Mouse (Mus musculus): ENCODE data around the gene Foxj2. TPM values are rescaled to one million over a fixed set of nuclear protein-coding genes. Genes with fewer than 3 reads are reported as not detected.

The Foxj2 gene
- total and polyA plus RNA-seq, 3 experiments = 1.9 to 5.4 (median 2.5) TPM

- H3K36me3 ChIP-seq (replicated peaks in 1 of 2; ENCODE audit: control insufficient read depth in 1 of 2, insufficient read depth in 1 of 2, low read length in 1 of 2) = no peaks in the 10 kb centered on the region
- TF ChIP-seq BHLHE40 (IDR thresholded peaks at IDR 0.05; ENCODE audit: low read depth, low read length) = no peak
- dilution Hi-C loops (cut with MboI; ENCODE audit: extremely low pct_ligation_motif_present, extremely low pct_unique_long_range_greater_than_20kb, low sequenced_read_pairs) = no loop called here
Observed at GRCm38 (mm10) chr6:122869846-122870245, 50.1 kb downstream of the Foxj2 start.

GRCm38 (mm10) chr6:122872800-122873199 is 53.1 kb downstream of the Foxj2 start:
- Histone ChIP-seq H3K79me2 (replicated peaks; ENCODE audit: control insufficient read depth, extremely low read depth, insufficient read depth, poor library complexity, severe bottlenecking) (peaks cover 34% of the 10 kb centered on the region), H3K27me3 (replicated peaks) (no peaks in the 10 kb centered on the region), H3K27ac (ENCODE audit: insufficient read depth, low read depth) (peak overlapping the region; percentile 94), H3K4me1 (ENCODE audit: control insufficient read depth in 1 of 2, insufficient read depth in 2 of 2) (peaks cover 18 to 60% of the 10 kb centered on the region in 2 experiments; a peak in 3 of 4 replicates), H3K4me2 (ENCODE audit: insufficient read depth, low read depth, poor library complexity, severe bottlenecking) (peak overlapping the region; percentile 62; the same call in 1 of the 2 replicates), H3K4me3 (replicated peaks in 1 of 3; ENCODE audit: low read depth in 2 of 3, low read length in 2 of 3, poor library complexity in 1 of 3) (no peak overlapping the region), H3K9ac (ENCODE audit: insufficient read depth, low read depth) (peak overlapping the region; percentile 48; the same call in 1 of the 2 replicates), H3K36me3 (replicated peaks in 1 of 2; ENCODE audit: control insufficient read depth in 1 of 2, insufficient read depth in 1 of 2, low read length in 1 of 2) (peaks cover 11 to 21% of the 10 kb centered on the region in 2 experiments), H3K9me3 (replicated peaks; ENCODE audit: low read length) (no peaks in the 10 kb centered on the region)
- peak; percentile 94 for DNase-seq (ENCODE audit: extremely low read depth)
- dilution Hi-C loops (cut with MboI; ENCODE audit: extremely low pct_ligation_motif_present, extremely low pct_unique_long_range_greater_than_20kb, low sequenced_read_pairs) (no loop called here), in situ Hi-C loops (cut with MboI; ENCODE audit: low pct_ligation_motif_present, low pct_unique_long_range_greater_than_20kb, low sequenced_read_pairs) (loop anchor here (5.0 kb wide), 1 partner anchor 65 kb away; no protein-coding TSS in a partner anchor)
- TF ChIP-seq TBP (conservative IDR thresholded peaks at IDR 0.05; ENCODE audit: low read depth, low read length) (peak; percentile 83; the same call in 1 of the 2 replicates), CHD1 (IDR thresholded peaks at IDR 0.05; ENCODE audit: low read depth, low read length) (no peak), JUND (conservative IDR thresholded peaks at IDR 0.05; ENCODE audit: low read depth, low read length) (peak; percentile 93), MAZ (IDR thresholded peaks at IDR 0.05; ENCODE audit: low read depth, low read length) (peak; percentile 82), EP300 (IDR thresholded peaks at IDR 0.05; ENCODE audit: low read length) (peak; percentile 99), RAD21 (IDR thresholded peaks at IDR 0.05; ENCODE audit: low read depth, low read length) (no peak; the same call in 1 of the 2 replicates), BHLHE40 (IDR thresholded peaks at IDR 0.05; ENCODE audit: low read depth, low read length) (peak; percentile 90), SIN3A (IDR thresholded peaks at IDR 0.05; ENCODE audit: low read length) (peak; percentile 71; the same call in 1 of the 2 replicates), MXI1 (IDR thresholded peaks at IDR 0.05; ENCODE audit: low read depth, low read length) (peak; percentile 56; the same call in 1 of the 2 replicates), UBTF (IDR thresholded peaks at IDR 0.05; ENCODE audit: low read depth, low read length) (no peak), IRF4 (IDR thresholded peaks at IDR 0.05; ENCODE audit: low read depth, low read length) (peak; percentile 98), MAFK (IDR thresholded peaks at IDR 0.05; ENCODE audit: insufficient replicate concordance, low read length) (peak; percentile 77), NRF1 (IDR thresholded peaks at IDR 0.05; ENCODE audit: low read depth, low read length) (no peak), TCF12 (IDR thresholded peaks at IDR 0.05; ENCODE audit: low read depth, low read length) (peak; percentile 92), ZKSCAN1 (IDR thresholded peaks at IDR 0.05; ENCODE audit: borderline replicate concordance, low read depth, low read length) (no peak), POLR2AphosphoS2 (IDR thresholded peaks at IDR 0.05; ENCODE audit: low read depth, low read length) (no peak), CTCF (conservative IDR thresholded peaks at IDR 0.05 in 1 of 2, IDR thresholded peaks at IDR 0.05 in 1 of 2; ENCODE audit: low read depth in 2 of 2, low read length in 2 of 2) (no peak), KAT2A (IDR thresholded peaks at IDR 0.05; ENCODE audit: insufficient replicate concordance, low read length) (0 out of 2 replicates have a peak, but pooled peaks have one; percentile 55), MEF2A (IDR thresholded peaks at IDR 0.05; ENCODE audit: borderline replicate concordance, low read depth, low read length) (peak; percentile 100), USF1 (IDR thresholded peaks at IDR 0.05; ENCODE audit: low read depth, low read length) (no peak), MYC (IDR thresholded peaks at IDR 0.05; ENCODE audit: low read depth, low read length) (peak; percentile 85), MAX (IDR thresholded peaks at IDR 0.05; ENCODE audit: low read length) (peak; percentile 60; the same call in 1 of the 2 replicates), ZNF384 (IDR thresholded peaks at IDR 0.05; ENCODE audit: low read depth, low read length) (peak; percentile 95), ZC3H11A (IDR thresholded peaks at IDR 0.05; ENCODE audit: low read depth, low read length) (no peak), POLR2A (IDR thresholded peaks at IDR 0.05; ENCODE audit: low read depth, low read length) (peak; percentile 39; the same call in 1 of the 2 replicates), USF2 (conservative IDR thresholded peaks at IDR 0.05; ENCODE audit: low read depth, low read length) (no peak), ETS1 (conservative IDR thresholded peaks at IDR 0.05; ENCODE audit: low read depth, low read length) (peak; percentile 97), JUN (IDR thresholded peaks at IDR 0.05; ENCODE audit: insufficient read depth, low read depth, low read length) (peak; percentile 100), NELFE (IDR thresholded peaks at IDR 0.05; ENCODE audit: low read depth, low read length) (peak; percentile 44; the same call in 1 of the 2 replicates), HCFC1 (IDR thresholded peaks at IDR 0.05; ENCODE audit: low read depth, low read length) (peak; percentile 41; the same call in 1 of the 2 replicates), E2F4 (IDR thresholded peaks at IDR 0.05; ENCODE audit: insufficient replicate concordance, low read depth, low read length) (peak; percentile 58; the same call in 1 of the 2 replicates), SMC3 (IDR thresholded peaks at IDR 0.05; ENCODE audit: low read depth, low read length) (no peak)

More at GRCm38 (mm10) chr6:122869846-122870245, 50.1 kb downstream of the Foxj2 start:
- H3K9me3 ChIP-seq (replicated peaks; ENCODE audit: low read length) = no peaks in the 10 kb centered on the region
- peaks cover 11 to 35% of the 10 kb centered on the region in 2 experiments; a peak in 3 of 4 replicates for H3K4me1 ChIP-seq (ENCODE audit: control insufficient read depth in 1 of 2, insufficient read depth in 2 of 2)
- no peak for DNase-seq (ENCODE audit: extremely low read depth)
- H3K9ac ChIP-seq (ENCODE audit: insufficient read depth, low read depth) = no peak overlapping the region
- H3K4me2 ChIP-seq (ENCODE audit: insufficient read depth, low read depth, poor library complexity, severe bottlenecking) = no peak overlapping the region
- in situ Hi-C loops (cut with MboI; ENCODE audit: low pct_ligation_motif_present, low pct_unique_long_range_greater_than_20kb, low sequenced_read_pairs) = loop anchor here (5.0 kb wide), 1 partner anchor 63 kb away; no protein-coding TSS in a partner anchor
- H3K27me3 ChIP-seq (replicated peaks) = no peaks in the 10 kb centered on the region
- H3K27ac ChIP-seq (ENCODE audit: insufficient read depth, low read depth) = no peak overlapping the region
- no peak overlapping the region for H3K4me3 ChIP-seq (replicated peaks in 1 of 3; ENCODE audit: low read depth in 2 of 3, low read length in 2 of 3, poor library complexity in 1 of 3)
- peaks cover 5% of the 10 kb centered on the region for H3K79me2 ChIP-seq (replicated peaks; ENCODE audit: control insufficient read depth, extremely low read depth, insufficient read depth, poor library complexity, severe bottlenecking)
